Mouse (Mus musculus) embryo, embryonic 10.5 days (tissue): ENCODE data around the gene Gm10401.
"Not testable (repeated sequence)": the region's sequence is repeated elsewhere in the genome, so short reads cannot be mapped to it uniquely, and the experiment has no call there.

Experiments
- DNase-seq: peaks from one replicate; pipeline ENCODE4 v3.0.0-alpha.2; 2015; ENCODE audit warnings: low spot score

The Gm10401 gene

GRCm38 (mm10) chr5:115118961-115119570, 21.0 kb upstream of the Gm10401 start, which contains the start of gene Acads:
Acads (minus strand) TSS chr5:115119346.
- peak; percentile 89 for DNase-seq

DNA sequence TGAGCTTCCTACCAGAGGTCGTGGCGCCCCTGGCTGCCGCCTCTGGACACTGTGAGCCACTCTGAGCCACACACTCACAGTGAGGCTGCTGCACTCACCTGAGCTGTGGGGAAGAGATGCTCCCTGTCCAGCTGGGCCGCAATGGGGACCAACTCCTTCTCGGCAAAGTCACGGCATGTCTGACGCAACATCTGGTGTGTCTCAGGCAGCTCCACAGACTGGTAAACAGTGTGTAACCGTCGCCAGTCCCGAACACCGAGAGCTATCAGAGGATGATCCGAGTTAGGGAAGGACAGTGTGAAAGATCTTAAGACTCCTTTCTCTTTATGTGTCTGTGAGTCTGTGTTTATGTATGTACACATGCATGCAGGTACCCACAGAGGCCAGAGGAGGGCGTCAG, 19.4 kb upstream of the Gm10401 start:
- no peak for DNase-seq

DNA sequence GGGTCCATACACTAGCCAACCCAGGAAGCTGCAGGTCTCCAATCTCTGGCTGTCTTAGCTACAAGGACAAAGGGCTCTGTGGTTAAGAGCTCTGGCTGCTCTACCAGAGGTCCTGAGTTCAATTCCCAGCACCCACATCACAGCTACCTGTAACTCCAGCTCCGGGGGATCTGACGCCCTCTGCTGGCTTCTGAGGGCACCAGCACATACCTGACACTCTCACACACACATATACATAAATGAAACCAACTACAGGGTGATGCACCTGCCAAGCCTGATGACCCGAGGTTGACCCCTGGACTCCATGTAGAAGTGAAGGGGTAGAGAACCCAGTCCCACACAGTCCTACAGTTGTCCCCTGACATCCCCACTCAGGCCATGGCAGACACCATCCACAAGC, 18.3 kb upstream of the Gm10401 start:
- DNase-seq, result no peak

GRCm38 (mm10) chr5:115114501-115114900, 16.4 kb upstream of the Gm10401 start:
- no peak for DNase-seq

DNA sequence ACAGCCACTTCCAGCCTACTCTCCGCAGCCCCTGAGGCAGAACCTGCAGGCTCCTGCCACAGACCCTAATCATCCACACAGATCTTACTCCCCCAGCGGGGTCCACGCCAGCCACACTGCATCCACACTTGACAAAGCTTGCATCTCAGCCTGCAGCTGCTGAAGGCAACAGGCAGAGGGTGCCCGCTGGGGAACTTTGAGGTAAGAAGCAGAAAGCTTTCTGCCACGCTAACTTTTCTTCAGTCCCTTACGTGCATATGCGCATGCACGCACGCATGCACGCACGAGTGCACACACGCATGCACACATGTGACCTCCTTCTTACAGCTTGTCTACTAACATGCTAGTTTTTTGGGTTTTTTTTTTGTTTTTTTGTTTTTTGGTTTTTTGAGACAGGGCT, 15.1 kb upstream of the Gm10401 start:
- DNase-seq, result no peak

- DNase-seq, result no peak
Measured at GRCm38 (mm10) chr5:115111156-115111555, 13.1 kb upstream of the Gm10401 start.

- not testable (repeated sequence) for DNase-seq
Measured at GRCm38 (mm10) chr5:115103253-115103652, 5.2 kb upstream of the Gm10401 start.

DNA sequence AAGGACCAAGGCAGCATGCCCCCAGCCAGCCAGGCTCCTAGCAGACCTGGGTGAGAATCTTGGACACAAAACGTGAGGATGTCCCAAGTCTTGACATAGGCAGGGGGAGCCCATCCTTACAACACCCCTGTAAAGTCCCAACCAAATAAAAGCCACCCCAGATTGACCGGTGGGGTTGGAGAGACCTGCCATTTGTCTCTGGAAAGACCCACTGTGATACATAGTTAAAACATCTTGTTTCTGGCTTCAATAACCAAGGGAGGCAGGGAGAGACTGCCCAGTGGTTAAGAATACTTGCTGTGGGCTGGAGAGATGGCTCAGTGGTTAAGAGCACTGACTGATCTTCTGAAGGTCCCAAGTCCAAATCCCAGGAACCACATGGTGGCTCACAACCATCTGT, 4.1 kb upstream of the Gm10401 start:
- no peak for DNase-seq

- no peak for DNase-seq
Measured at GRCm38 (mm10) chr5:115100473-115100872, 2.4 kb upstream of the Gm10401 start.

DNA sequence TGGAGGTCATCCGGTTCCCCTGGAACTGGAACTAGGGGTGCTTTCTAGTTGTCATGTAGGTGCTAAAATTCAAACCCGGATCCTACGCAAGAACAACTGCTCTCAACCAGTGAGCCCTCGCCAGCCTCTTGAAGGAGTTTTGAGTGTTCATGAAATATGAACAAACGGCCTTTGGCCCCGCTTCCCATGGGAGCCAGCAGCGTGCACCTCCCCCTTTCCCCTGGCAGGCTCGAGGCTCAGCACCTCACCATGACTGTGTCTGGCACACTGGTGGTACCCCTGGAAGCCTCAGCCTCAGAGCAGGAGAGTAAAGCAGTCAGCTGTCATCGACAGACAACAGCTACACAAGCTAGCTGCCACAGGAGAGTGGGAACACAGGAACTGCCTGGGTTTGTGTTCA, 1.9 kb upstream of the Gm10401 start:
- no peak for DNase-seq

GRCm38 (mm10) chr5:115099530-115099929, 1.4 kb upstream of the Gm10401 start:
- no peak for DNase-seq

DNA sequence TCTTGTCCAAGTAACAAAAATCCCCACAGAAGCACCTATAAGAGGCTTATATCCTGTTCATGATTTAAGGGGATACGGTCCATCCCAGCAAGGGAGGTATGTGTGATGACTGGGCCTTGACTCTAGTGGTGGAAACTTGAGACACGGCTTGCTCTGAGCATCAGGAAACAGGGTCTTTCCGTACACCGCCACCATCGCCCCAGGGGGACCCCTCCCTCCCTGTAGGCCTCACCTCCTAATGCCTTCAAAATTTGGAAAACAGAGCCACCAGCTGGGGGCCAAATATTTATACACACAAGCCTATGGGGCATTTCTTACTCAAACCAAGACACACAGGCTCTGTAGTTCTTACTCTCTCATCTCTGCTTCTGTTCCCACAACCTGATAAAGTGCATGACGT, 6.3 kb downstream of the Gm10401 start:
- no peak for DNase-seq

GRCm38 (mm10) chr5:115091015-115091414, 7.1 kb downstream of the Gm10401 start:
- no peak for DNase-seq

DNA sequence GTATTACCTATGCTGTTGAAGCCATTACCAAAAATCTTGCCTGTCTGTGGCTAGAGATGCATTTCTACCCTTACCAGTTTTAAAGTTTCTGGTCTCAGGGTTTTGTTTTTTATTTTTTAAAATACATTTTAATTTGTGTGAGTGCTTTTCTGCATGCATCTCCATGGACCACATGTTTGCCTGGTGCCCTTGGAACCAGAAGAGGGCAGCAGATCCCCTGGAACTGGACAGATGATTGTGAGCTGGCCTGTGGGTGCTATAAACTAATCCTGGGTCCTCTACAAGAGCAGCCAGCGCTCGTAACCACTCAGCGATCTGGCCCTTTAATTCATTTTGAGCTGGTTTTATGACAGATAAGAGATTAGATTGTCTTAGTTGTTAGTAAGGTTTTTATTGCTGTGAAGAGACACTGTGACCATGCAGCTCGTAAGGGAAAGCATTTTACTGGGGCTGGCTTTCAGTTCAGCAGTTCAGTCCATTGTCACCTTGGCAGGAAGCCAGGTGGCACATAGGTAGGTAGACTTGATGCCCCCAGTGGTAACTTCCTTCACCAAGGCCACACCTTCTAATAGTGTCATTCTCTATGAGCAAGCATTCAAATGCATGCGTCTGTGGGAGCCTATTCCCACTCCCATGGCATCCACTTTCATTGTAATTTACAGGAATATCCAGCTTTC, 8.4 kb downstream of the Gm10401 start:
- DNase-seq, result no peak

GRCm38 (mm10) chr5:115085675-115086074, 12.4 kb downstream of the Gm10401 start:
- DNase-seq, result no peak

- DNase-seq, result no peak
Measured at GRCm38 (mm10) chr5:115083492-115083891, 14.6 kb downstream of the Gm10401 start.

DNA sequence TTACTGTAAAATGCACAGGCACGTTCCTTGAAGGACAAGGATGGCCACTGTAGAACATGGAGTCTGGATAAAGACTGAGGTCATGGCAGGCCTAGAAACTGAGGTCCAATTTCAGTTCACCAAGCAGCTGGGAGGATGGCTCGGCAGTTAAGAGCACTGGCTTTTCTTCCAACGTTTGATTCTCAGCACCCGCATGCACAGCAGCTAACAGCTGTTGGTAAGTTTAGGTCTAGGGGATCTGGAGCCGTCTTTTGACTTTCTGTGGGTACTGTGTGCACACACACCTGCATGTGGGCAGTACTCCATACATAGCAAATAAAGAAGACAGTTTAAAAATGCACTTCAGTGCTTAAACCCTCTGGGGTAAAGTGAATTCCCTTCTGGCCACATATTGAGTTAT, 16.5 kb downstream of the Gm10401 start:
- no peak for DNase-seq

- DNase-seq, result peak; percentile 81
Measured at GRCm38 (mm10) chr5:115076144-115076901, 21.8 kb downstream of the Gm10401 start.

DNA sequence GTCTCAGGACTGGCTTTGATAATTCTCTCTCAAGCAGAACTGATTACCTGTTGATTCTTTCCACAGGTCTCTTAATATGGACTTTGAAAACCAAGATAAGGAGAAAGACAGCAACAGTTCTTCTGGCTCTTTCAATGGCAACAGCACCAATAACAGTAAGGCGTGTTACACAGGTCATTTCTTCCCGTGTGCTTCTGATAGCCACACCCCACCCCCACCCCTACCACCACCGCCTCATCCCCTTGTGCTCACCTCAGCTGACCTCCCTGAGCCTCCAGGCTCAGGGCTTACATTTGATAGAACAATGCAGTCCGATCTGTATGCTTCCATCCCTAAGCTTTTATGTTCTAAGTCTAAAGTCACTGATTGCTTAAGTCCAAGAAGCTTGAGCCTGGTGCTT, 23.3 kb downstream of the Gm10401 start:
- DNase-seq, result no peak

DNA sequence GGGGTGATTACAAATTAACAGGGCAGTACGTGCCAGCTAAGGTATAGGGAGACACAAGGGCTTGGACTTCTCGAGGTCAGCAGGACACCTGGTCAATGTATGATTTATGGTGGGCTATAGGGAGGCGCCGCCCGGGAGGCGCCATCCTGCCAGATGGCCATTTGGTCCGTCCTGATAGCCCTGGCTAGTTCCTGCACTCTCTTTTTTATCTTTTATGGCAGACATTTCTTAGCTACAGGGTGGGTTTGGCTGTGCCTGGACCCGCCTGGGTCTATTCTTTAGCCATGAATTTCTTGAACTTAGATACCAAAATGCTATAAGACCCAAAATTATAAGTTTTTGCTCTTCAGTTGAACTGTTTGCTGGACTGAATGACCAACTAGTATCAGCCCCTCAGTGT, 24.8 kb downstream of the Gm10401 start:
- not testable (repeated sequence) for DNase-seq

- DNase-seq, result no peak
Measured at GRCm38 (mm10) chr5:115072143-115072542, 26.0 kb downstream of the Gm10401 start.

GRCm38 (mm10) chr5:115071096-115071901, 26.8 kb downstream of the Gm10401 start:
- DNase-seq, result no peak
